Mouse (Mus musculus) CH12.LX (cell line): ENCODE measurements around the gene Il17ra. TPM values are rescaled to one million over a fixed set of nuclear protein-coding genes. Genes with fewer than 3 reads are reported as not detected.

ENCODE experiments used
- DNase-seq: peaks from one replicate; pipeline ENCODE4 v3.0.0-alpha.2; 2013; ENCODE audit errors: extremely low read depth
- H3K27ac ChIP-seq: 2 replicates; pipeline ENCODE4 v1.5.1; 2012; ENCODE audit warnings: low read depth, mild to moderate bottlenecking, control low read depth, moderate library complexity; ENCODE audit not compliant: insufficient read depth
- H3K27me3 ChIP-seq: replicated peaks from 2 replicates; pipeline ENCODE3; 2012; ENCODE audit warnings: inconsistent platforms
- H3K36me3 ChIP-seq, 2 experiments: replicated peaks in 1 of 2; 2 replicates each; pipeline versions ENCODE3 to v1.6.1; 2012; ENCODE audit warnings: inconsistent platforms in 1 of 2, low read length in 1 of 2, mild to moderate bottlenecking in 1 of 2, mixed read lengths in 1 of 2, moderate library complexity in 1 of 2; ENCODE audit not compliant: control insufficient read depth in 1 of 2, insufficient read depth in 1 of 2
- H3K4me1 ChIP-seq, 2 experiments: 2 replicates each; pipeline ENCODE4 v1.6.1; 2012; ENCODE audit warnings: inconsistent platforms in 1 of 2, moderate library complexity in 1 of 2; ENCODE audit not compliant: insufficient read depth in 2 of 2, control insufficient read depth in 1 of 2
- H3K4me2 ChIP-seq: 2 replicates; pipeline ENCODE4 v1.6.1; 2012; ENCODE audit warnings: low read depth, mild to moderate bottlenecking, control low read depth; ENCODE audit not compliant: poor library complexity, insufficient read depth, severe bottlenecking
- H3K4me3 ChIP-seq, 3 experiments: fragments of 150-350 bp in 1 of 3; sonication (generic) in 1 of 3; replicated peaks in 1 of 3; 2 replicates each; pipeline versions ENCODE3 to v1.5.1; 2011 to 2012; ENCODE audit warnings: low read depth in 2 of 3, low read length in 2 of 3, mild to moderate bottlenecking in 2 of 3, moderate library complexity in 2 of 3, control low read depth in 1 of 3, improper control_type of control experiment in 1 of 3, inconsistent platforms in 1 of 3, mixed read lengths in 1 of 3; ENCODE audit not compliant: poor library complexity in 1 of 3
- H3K79me2 ChIP-seq: replicated peaks from 2 replicates; pipeline ENCODE4 v1.6.1; 2012; ENCODE audit warnings: mild to moderate bottlenecking, moderate library complexity; ENCODE audit not compliant: control insufficient read depth, poor library complexity, insufficient read depth, severe bottlenecking; ENCODE audit errors: extremely low read depth
- H3K9ac ChIP-seq: 2 replicates; pipeline ENCODE4 v1.6.1; 2012; ENCODE audit warnings: low read depth, mild to moderate bottlenecking, control low read depth, moderate library complexity; ENCODE audit not compliant: insufficient read depth
- H3K9me3 ChIP-seq: replicated peaks from 2 replicates; pipeline ENCODE3; 2012; ENCODE audit warnings: low read length, inconsistent platforms, mixed read lengths
- CHD1 ChIP-seq: IDR thresholded peaks from 2 replicates; pipeline ENCODE4 v1.6.1; 2012; ENCODE audit warnings: low read depth, low read length, improper control_type of control experiment, inconsistent platforms
- CTCF ChIP-seq, 2 experiments: IDR thresholded peaks in 1 of 2; conservative IDR thresholded peaks in 1 of 2; 2 replicates each; pipeline ENCODE4 v1.5.1; 2011 to 2012; ENCODE audit warnings: low read depth in 2 of 2, low read length in 2 of 2, improper control_type of control experiment in 1 of 2, inconsistent platforms in 1 of 2, mild to moderate bottlenecking in 1 of 2, moderate library complexity in 1 of 2
- E2F4 ChIP-seq: IDR thresholded peaks from 2 replicates; pipeline ENCODE4 v1.6.1; 2011; ENCODE audit warnings: low read depth, low read length, improper control_type of control experiment; ENCODE audit not compliant: insufficient replicate concordance
- ELF1 ChIP-seq: IDR thresholded peaks from 2 replicates; pipeline ENCODE4 v1.6.1; 2014; ENCODE audit warnings: low read depth, mild to moderate bottlenecking, inconsistent platforms, low read length, improper control_type of control experiment
- EP300 ChIP-seq: IDR thresholded peaks from 2 replicates; pipeline ENCODE4 v1.6.1; 2011; ENCODE audit warnings: low read length, improper control_type of control experiment
- ETS1 ChIP-seq: conservative IDR thresholded peaks from 2 replicates; pipeline ENCODE4 v1.6.1; 2012; ENCODE audit warnings: low read depth, mild to moderate bottlenecking, inconsistent platforms, low read length, improper control_type of control experiment, moderate library complexity
- GABPA ChIP-seq: IDR thresholded peaks from 2 replicates; pipeline ENCODE4 v1.6.1; 2012; ENCODE audit warnings: low read depth, low read length, improper control_type of control experiment, inconsistent platforms; ENCODE audit not compliant: insufficient replicate concordance
- IRF4 ChIP-seq: IDR thresholded peaks from 2 replicates; pipeline ENCODE4 v1.6.1; 2014; ENCODE audit warnings: low read depth, mild to moderate bottlenecking, inconsistent platforms, low read length, improper control_type of control experiment
- KAT2A ChIP-seq: IDR thresholded peaks from 2 replicates; pipeline ENCODE4 v1.6.1; 2012; ENCODE audit warnings: low read length, improper control_type of control experiment, inconsistent platforms; ENCODE audit not compliant: insufficient replicate concordance
- MXI1 ChIP-seq: IDR thresholded peaks from 2 replicates; pipeline ENCODE4 v1.6.1; 2011; ENCODE audit warnings: mild to moderate bottlenecking, low read depth, low read length, improper control_type of control experiment
- NELFE ChIP-seq: IDR thresholded peaks from 2 replicates; pipeline ENCODE4 v1.6.1; 2011; ENCODE audit warnings: low read depth, low read length, improper control_type of control experiment
- NRF1 ChIP-seq: IDR thresholded peaks from 2 replicates; pipeline ENCODE4 v1.6.1; 2014; ENCODE audit warnings: low read depth, mild to moderate bottlenecking, inconsistent platforms, low read length, improper control_type of control experiment, moderate library complexity
- PAX5 ChIP-seq: IDR thresholded peaks from 2 replicates; pipeline ENCODE4 v1.6.1; 2012; ENCODE audit warnings: low read length, inconsistent platforms, mixed read lengths
- RCOR1 ChIP-seq: conservative IDR thresholded peaks from 2 replicates; pipeline ENCODE4 v1.6.1; 2012; ENCODE audit warnings: low read depth, mild to moderate bottlenecking, inconsistent platforms, low read length, improper control_type of control experiment
- SMC3 ChIP-seq: IDR thresholded peaks from 2 replicates; pipeline ENCODE4 v1.6.1; 2011; ENCODE audit warnings: low read depth, low read length, improper control_type of control experiment
- TBP ChIP-seq: conservative IDR thresholded peaks from 2 replicates; pipeline ENCODE4 v1.6.1; 2011; ENCODE audit warnings: low read depth, low read length, improper control_type of control experiment
- UBTF ChIP-seq: IDR thresholded peaks from 2 replicates; pipeline ENCODE4 v1.6.1; 2012; ENCODE audit warnings: low read depth, mild to moderate bottlenecking, inconsistent platforms, low read length, improper control_type of control experiment, moderate library complexity
- USF2 ChIP-seq: conservative IDR thresholded peaks from 2 replicates; pipeline ENCODE4 v1.6.1; 2011; ENCODE audit warnings: low read depth, low read length, improper control_type of control experiment
- ZNF384 ChIP-seq: IDR thresholded peaks from 2 replicates; pipeline ENCODE4 v1.6.1; 2012; ENCODE audit warnings: low read depth, low read length, improper control_type of control experiment, inconsistent platforms
- dilution Hi-C: fragments of 300-500 bp; cut with MboI; formaldehyde crosslinking; loops from 2 replicates; pipeline ENCODE4 v1.14.3; 2020; ENCODE audit warnings: low sequenced_read_pairs; ENCODE audit not compliant: extremely low pct_unique_long_range_greater_than_20kb, extremely low pct_ligation_motif_present
- in situ Hi-C: fragments of 300-500 bp; cut with MboI; formaldehyde crosslinking; loops from 3 replicates; pipeline ENCODE4 v1.14.3; 2019; ENCODE audit warnings: low sequenced_read_pairs, low pct_ligation_motif_present, low pct_unique_long_range_greater_than_20kb, mixed read lengths
- polyA plus RNA-seq: library from polyadenylated mRNA; unstranded; fragments of >175 nt; gene quantifications from 2 replicates; pipeline ENCODE4 v1.2.1, GENCODE M21; 2012; ENCODE audit warnings: low read depth; ENCODE audit not compliant: insufficient read length
- total RNA-seq, 2 experiments: library from RNA; depleted of rRNA; stranded (reverse); fragments of 300-350 nt in 1 of 2; fragments of >200 nt in 1 of 2; gene quantifications; 2 replicates each; pipeline ENCODE4 v1.2.3; 2012 to 2014

Gene Il17ra
- total and polyA plus RNA-seq, 3 experiments, result 13.6 to 23.9 (median 14.0) TPM

DNA sequence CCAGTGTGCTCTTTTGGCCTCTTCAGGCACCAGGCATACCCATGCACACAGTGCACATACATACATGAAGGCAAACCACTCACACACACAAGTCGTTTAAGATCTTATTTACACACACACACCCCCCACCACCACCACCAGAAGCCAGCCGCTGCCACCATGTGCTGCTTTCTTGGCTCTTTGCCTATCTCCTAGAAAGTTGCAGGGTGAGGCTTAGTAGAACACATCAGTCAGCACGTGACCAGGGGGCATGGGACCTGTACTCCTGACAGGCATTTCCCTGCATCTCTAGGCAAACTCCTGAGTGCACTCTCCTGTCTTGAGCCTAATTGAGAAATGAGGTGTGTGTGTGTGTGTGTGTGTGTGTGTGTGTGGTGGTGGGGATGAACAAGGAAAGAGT is 22.0 kb downstream of the Il17ra start:
- Histone ChIP-seq H3K79me2 (no peaks in the 10 kb centered on the region), H3K27me3 (no peaks in the 10 kb centered on the region), H3K4me1 (peaks cover 0 to 28% of the 10 kb centered on the region in 2 experiments; a peak in 2 of 4 replicates), H3K27ac (no peak overlapping the region), H3K9me3 (no peaks in the 10 kb centered on the region), H3K4me3 (no peak overlapping the region), H3K9ac (no peak overlapping the region), H3K36me3 (peaks cover 29 to 50% of the 10 kb centered on the region in 2 experiments), H3K4me2 (no peak overlapping the region)
- dilution Hi-C loops (no loop called here), in situ Hi-C loops (loop anchor here (10.0 kb wide), 1 partner anchor 50 kb away; no protein-coding TSS in a partner anchor)
- DNase-seq, result no peak
- no peak for TF ChIP-seq ELF1
- TF ChIP-seq IRF4, result no peak
- no peak for TF ChIP-seq EP300
- no peak for TF ChIP-seq SMC3
- TF ChIP-seq TBP, result no peak
- no peak for TF ChIP-seq E2F4
- no peak for TF ChIP-seq MXI1
- TF ChIP-seq NRF1, result no peak
- TF ChIP-seq UBTF, result no peak
- TF ChIP-seq USF2, result no peak
- no peak for TF ChIP-seq KAT2A
- TF ChIP-seq NELFE, result no peak

- Histone ChIP-seq H3K9me3 (no peaks in the 10 kb centered on the region), H3K4me2 (no peak overlapping the region), H3K27ac (no peak overlapping the region), H3K36me3 (peaks cover 20 to 39% of the 10 kb centered on the region in 2 experiments), H3K4me1 (peaks cover 0 to 28% of the 10 kb centered on the region in 2 experiments; a peak in 2 of 4 replicates), H3K4me3 (no peak overlapping the region), H3K79me2 (no peaks in the 10 kb centered on the region), H3K27me3 (no peaks in the 10 kb centered on the region), H3K9ac (no peak overlapping the region)
- in situ Hi-C loops, result loop anchor here (10.0 kb wide), 1 partner anchor 51 kb away; no protein-coding TSS in a partner anchor
- dilution Hi-C loops, result no loop called here
- no peak for DNase-seq
- TF ChIP-seq PAX5 (no peak), ZNF384 (no peak), RCOR1 (no peak), ETS1 (no peak), NELFE (no peak), SMC3 (no peak), GABPA (no peak), CTCF (conservative IDR thresholded peaks at IDR 0.05 in 1 of 2, IDR thresholded peaks at IDR 0.05 in 1 of 2; ENCODE audit: low read depth in 2 of 2, low read length in 2 of 2) (no peak), CHD1 (no peak)
Measured at GRCm38 (mm10) chr6:120486051-120486510, 23.0 kb downstream of the Il17ra start.
